Mouse (Mus musculus): ENCODE results near the gene Mpped2.

DNA sequence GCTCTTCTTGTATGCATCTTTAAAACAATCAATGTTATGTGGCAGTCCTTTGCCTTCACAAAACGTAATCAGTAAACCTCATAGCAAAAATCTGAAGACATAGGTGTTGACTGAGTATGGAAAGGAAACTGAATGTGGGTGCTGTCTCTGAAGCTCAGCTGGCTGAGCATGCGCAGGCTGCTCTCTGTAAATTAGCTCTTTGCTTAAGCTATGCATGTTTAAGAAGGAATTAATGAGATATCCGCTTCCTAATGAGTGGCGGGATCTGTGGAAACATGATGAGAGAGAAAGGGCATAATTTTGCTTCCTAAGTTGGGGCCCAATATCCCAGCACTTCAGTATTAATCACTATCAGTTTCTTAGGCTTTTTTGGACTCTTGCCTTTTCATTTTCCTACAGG is 51.0 kb downstream of the Mpped2 start:
- TF ChIP-seq CTCF (conservative IDR thresholded peaks at IDR 0.05; ENCODE audit: low read length), result no peak
- TF ChIP-seq NANOG (IDR thresholded peaks at IDR 0.05; ENCODE audit: borderline replicate concordance, low read length), result no peak
- TF ChIP-seq POU5F1 (IDR thresholded peaks at IDR 0.05; ENCODE audit: borderline replicate concordance, low read length), result no peak
